Mouse (Mus musculus): Measurements from ENCODE around the gene Spdye4c.

Spdye4c gene

DNA sequence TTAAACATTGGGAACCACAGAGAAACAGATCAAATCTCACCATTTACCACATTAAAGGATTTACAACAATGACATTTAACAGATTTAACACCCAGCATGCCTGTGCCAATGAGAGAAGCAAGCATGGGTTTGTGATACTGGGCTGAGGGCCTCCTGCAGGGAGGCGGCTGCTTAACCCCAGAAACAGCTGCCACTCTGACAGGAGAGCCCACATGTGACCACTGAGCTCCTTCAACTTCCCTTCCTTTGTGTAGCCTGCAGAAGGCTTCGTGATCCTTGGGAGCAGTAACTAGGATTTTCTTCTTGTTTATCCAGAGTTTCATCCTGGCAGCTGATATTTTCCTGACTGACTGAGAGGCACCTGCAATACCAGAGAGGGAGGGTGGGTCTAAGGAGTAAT lies 10.5 kb downstream of the Spdye4c start:
- no peak for DNase-seq (ENCODE audit: low read depth, low spot score)

DNA sequence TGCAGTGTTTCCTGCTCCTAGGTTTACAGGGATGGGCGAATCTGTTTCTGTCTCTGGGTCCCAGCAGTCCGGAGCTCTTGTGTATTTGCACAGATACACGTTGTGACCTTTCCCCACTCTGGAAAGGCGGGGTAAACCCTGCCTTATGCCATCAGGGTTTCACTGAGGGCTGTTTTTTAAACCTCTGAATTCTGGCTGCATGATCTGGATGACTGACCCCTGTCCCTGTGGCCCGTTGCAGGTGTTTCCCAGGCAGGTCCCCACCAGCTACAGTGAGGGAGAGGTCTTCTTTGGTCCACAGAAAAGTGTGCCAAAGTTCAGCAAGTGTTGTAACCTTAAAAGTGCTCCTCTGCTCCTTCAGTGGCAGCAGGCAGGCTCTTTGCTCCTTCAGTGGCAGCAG lies 18.3 kb downstream of the Spdye4c start:
- no peak for DNase-seq (ENCODE audit: low read depth, low spot score)

DNA sequence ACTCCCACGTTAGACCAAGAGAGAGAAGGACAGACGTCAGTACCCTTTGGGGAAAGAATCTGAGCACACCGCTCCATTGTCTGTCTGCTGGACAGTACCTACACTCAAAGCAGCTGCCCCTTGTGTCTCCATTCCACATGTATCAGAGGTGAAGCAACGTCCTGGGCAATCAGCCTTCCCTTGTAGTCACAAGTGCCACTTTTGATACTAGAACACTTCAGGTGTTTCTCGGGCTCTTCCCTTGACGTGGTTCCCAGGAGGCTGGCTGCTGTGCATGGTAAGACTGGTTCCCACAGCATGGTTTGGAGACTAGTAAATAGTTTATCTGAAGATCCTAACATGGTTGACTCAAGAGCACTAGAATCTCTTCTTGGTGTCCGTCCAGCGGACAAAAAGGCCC lies 20.2 kb downstream of the Spdye4c start:
- no peak for DNase-seq (ENCODE audit: low read depth, low spot score)

DNA sequence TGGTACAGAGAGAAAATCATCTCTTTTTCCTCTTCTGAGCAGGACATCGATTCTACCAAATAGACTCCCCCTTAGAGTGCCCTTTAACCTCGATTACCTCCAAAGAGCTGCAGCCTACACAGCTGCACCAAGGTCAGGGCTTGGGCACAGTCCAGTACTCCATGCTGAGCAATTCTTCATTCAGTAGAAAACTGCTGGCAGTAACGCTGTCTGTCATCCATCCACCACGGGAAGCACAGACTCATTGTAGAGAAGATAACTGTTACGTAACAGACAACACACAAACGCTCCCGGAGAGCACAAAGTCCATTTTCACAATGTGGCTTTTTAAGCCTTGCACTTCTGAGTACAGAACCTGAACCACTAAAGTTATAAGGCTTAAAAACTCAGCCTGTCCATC lies 21.3 kb downstream of the Spdye4c start:
- no peak for DNase-seq (ENCODE audit: low read depth, low spot score)

DNA sequence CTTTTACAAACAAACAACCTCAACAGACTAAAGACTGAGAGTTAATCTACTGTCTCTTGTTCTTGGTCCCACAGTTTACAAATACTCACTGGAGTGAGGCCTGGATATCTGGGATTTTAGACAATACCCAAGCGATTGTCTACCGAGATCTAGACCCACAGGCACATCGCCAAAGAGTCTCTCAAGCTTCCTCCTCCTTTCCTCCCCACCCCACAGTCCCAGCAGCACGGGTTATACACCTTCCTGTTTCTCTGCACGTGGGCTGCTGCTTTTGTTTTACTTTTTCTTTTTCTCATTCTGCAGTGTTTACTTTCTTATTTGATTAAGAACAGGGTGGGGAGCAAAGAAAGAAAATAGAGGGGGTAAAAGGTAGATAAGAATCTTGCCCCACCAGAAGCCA lies 22.4 kb downstream of the Spdye4c start:
- DNase-seq (ENCODE audit: low read depth, low spot score): no peak

DNA sequence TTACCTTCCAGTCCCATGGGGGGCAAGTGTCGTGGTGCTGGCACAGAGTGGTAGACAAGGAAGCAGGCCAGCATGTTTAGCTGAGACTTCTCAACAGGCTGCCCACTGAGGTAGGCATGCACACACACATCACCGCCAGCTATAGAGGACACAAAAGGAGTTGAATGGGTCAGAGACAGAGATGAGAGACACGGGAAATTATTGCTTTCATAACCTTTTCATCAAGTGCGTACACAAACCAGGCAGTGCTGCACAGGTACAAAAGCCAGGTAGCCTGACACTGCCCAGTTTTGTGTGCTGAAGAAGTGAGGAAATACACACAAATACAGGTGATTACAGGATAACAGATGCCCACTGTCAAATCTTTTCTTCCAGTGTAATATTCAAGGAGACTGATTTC lies 24.4 kb downstream of the Spdye4c start:
- no peak for DNase-seq (ENCODE audit: low read depth, low spot score)

DNA sequence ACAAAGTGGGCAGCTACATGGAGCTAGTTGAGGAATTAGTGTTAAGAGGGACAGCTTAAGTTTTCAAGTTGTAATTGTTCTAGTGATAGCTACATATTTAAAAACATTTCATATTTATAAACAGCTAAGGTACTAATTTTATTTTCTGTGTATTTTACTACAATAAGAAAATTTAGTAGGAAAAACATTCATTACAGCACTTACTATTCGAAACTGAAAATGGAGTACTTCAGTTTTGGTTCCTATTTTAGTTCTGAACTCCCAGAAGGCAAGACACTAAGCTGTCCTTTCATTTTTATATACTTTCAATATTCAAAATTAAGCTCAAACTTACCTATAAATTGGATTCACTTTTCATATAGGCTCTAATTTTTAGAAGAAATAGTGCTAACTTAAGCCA lies 29.6 kb downstream of the Spdye4c start:
- no peak for DNase-seq (ENCODE audit: low read depth, low spot score)
